Mouse (Mus musculus) embryo, embryonic 11 days (tissue): ENCODE measurements at regions not wholly inside any gene's neighbourhood (a gene's known extent, or its start where the extent isn't known, plus 50 kb on each side); places are given as distances from the start of the nearest gene placed in this dataset.

ENCODE experiments used
- DNase-seq: peaks from one replicate; pipeline ENCODE4 v3.0.0-alpha.2; 2015

DNA sequence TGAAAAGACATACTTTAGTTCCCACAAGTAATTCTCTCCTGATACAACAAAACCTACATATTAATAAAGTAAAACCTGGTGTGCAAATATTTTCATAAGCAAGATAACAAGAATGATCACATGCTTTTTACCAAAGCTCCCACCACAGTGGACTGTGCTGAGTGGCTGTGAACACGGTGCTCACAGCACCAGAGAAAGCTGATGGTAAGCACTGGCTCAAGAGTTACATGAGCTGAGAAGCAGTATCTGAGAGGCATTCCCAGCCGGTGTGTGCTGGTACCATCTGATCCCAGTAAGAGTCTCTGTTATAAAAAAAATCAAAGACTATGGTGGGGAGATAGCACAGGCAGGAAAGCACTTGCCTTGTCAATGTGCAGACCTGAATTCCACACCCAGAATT lies 443.5 kb upstream of the Nrp1 start:
- no peak for DNase-seq

- DNase-seq, result peak; percentile 11
Observed at GRCm38 (mm10) chr8:127915591-127916028, 442.8 kb upstream of the Nrp1 start.

- no peak for DNase-seq
Observed at GRCm38 (mm10) chr8:127921925-127922324, 436.5 kb upstream of the Nrp1 start.

DNA sequence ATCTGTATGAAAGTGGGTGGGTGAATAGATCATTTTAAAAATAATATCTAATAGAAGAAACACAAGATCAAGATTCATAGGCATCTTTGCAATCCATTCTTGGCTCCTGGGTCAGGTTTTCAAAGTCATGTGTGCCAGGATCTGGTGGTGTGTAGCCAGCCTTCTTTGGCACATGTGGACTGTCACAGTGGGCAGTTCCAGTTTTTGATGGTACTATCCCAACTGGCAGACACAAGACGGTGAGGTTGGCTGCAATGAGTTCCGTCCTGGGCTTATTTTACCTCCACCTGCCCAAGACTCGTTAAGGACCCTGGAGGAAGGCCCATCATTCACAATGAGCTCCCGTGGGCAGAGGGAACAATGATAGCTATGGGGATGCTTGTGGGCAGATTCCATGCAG lies 435.1 kb upstream of the Nrp1 start:
- DNase-seq, result no peak

DNA sequence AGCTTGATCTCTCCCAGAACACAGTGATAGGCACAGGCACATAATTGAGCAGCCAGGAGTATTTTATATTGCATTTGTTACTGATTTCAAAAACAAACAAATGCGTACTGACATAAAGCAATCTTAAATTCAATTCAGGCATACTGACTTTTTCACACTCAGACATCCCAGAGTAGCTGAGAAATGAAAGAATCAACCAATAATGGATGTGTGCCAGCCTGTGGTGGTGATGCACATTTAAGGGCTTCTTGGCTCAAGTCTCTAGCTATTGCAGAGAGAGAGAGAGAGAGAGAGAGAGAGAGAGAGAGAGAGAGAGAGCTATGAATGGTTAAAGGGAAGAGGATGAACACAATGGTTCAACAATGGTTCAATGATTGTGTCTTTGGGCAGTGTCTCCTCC lies 426.1 kb upstream of the Nrp1 start:
- no peak for DNase-seq

- DNase-seq, result no peak
Observed at GRCm38 (mm10) chr8:127936792-127937435, 421.5 kb upstream of the Nrp1 start.

GRCm38 (mm10) chr8:127939284-127939985 lies 419.0 kb upstream of the Nrp1 start:
- peak; percentile 70 for DNase-seq

GRCm38 (mm10) chr8:127939986-127940359 lies 418.4 kb upstream of the Nrp1 start:
- no peak for DNase-seq

DNA sequence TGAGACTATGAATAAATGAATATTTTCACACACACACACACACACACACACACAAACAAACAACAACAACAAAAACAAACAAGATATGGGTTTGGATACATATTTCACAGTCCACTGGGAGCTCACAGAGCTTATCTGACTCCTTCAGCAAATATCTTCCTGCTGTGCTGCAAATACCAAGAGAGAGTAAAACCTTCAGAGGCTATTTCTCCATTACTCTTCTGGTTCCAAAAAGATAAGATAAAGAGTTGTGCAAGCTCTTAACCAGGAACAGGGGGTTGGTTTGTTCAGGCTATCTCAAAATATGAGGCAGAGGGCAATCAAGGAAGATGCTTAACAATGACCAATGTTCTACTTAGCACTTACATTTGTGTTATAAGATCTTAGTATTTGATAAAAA lies 416.1 kb upstream of the Nrp1 start:
- no peak for DNase-seq

DNA sequence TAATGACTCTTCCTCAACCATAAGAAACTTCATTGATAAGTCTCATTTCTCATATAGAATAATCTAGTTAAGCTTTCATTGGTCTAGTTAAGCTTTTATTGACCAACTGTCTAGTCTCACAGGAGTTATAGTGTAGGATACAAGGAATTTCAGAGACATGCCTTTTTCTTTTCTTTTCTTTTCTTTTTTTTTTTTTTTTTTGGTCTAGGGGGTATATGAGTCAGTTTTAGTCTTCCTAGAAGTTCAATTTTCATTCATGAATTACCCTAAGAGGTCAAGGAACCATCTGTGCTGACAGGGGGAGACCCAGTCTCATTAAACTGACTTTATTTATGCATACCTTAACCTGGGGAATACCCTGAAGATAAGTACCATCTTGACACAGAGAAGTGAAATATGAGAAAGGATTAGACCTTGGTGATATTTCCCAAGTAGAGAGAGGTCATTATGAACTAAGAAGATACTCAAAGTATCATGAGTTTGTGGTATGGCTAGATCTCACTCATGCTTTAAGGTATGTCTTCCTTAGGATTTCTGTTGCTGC lies 413.4 kb upstream of the Nrp1 start:
- DNase-seq, result no peak

DNA sequence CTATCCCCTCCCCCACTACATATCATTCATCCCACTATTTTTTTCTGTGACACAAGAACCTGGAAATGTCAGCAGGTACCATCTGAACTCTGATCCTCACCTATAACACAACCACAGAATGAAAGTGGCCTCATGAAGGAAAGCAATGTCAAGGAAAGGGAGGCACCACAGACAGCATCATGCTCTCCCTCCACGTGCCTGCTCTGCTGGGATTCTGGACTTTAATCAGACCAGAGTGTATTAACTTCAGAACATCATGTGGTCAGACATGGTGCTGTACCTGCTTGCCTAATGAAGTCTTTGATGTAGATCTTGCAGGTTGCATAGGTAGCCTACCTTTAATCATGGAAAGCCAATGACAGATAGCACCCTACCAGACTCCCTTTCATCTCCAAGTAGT lies 400.8 kb upstream of the Nrp1 start:
- DNase-seq, result no peak

GRCm38 (mm10) chr8:127958351-127959044 lies 399.9 kb upstream of the Nrp1 start:
- no peak for DNase-seq

GRCm38 (mm10) chr8:127962862-127963261 lies 395.5 kb upstream of the Nrp1 start:
- no peak for DNase-seq

DNA sequence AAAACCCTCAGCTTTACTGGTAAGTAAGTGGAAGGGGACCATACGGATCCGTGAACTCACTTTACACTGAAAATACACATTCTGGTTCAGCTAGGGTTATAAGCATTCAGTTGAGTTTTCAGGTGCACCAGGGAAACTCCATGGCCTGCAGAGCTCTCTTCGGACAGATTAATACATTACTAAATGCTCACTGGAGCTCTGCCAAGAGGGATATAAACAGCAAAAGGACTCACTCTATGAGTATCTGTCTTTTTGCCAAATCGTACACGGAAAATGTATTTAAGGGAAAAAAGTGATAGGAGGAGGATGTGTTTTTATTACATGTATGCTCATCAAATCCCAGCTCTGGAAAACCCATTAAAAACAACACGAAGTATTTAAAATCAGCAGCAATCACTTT lies 394.8 kb upstream of the Nrp1 start:
- DNase-seq, result no peak

DNA sequence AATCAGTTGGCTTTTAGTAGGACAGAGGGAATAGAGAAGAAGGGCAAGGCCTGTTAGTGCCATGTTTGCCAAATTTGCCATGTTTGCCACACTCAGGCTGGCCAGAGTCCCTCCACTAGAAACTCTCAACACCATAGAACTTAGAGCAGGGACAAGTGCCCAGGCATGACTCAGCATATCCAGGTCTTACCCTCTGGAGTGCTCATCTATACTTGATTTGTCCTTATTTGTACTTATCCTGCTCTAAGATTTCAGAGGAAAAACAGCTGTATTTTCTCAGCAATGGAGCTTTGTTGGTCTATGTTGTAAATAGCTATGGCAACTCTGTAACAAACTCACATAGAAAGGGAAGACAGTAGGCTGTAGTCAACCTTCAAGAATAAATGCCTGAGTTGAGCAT lies 393.6 kb upstream of the Nrp1 start:
- no peak for DNase-seq

GRCm38 (mm10) chr8:127965341-127965740 lies 393.1 kb upstream of the Nrp1 start:
- DNase-seq, result no peak

DNA sequence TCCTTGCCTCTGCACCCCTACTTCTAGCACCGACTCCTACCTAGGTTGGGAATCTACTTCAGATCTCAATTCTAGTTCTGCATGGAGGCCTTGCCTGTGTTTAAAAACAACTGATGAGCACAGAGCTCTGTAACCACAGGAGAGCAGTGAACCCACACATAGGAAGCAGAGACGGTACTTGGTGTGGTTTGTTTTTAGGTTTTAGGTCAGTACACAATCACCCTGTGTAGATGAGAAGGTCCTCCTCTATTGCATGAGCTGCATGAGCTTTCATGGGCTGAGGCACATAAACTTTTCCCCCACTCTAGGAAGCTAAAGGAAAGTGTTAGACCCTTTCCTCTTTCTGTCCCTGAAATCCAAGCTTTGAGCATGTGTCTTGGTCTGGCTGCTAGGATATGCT lies 390.4 kb upstream of the Nrp1 start:
- DNase-seq, result no peak

GRCm38 (mm10) chr8:127973194-127973593 lies 385.2 kb upstream of the Nrp1 start:
- no peak for DNase-seq

DNA sequence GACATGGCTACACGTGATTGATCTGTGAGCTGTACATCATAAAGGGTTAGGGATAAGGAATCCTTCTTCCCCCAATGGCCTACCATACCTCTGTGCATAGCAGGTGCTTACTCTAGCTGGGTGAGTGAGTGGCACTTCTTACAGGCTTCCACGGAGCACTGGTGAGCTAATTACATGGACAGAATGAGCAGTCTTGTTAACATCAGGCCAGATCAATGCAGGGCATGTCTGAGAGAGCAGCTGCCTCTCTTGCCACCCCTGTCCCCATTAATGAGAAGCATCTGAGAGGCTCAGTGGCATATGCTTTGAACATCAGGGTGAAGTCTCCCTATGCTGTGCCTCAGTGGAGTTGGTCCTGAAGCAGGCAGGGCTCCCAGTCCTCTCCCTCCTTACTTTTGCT lies 380.7 kb upstream of the Nrp1 start:
- DNase-seq, result no peak

GRCm38 (mm10) chr8:127979180-127980030 lies 379.0 kb upstream of the Nrp1 start:
- no peak for DNase-seq

GRCm38 (mm10) chr8:127982165-127982564 lies 376.2 kb upstream of the Nrp1 start:
- DNase-seq, result no peak

DNA sequence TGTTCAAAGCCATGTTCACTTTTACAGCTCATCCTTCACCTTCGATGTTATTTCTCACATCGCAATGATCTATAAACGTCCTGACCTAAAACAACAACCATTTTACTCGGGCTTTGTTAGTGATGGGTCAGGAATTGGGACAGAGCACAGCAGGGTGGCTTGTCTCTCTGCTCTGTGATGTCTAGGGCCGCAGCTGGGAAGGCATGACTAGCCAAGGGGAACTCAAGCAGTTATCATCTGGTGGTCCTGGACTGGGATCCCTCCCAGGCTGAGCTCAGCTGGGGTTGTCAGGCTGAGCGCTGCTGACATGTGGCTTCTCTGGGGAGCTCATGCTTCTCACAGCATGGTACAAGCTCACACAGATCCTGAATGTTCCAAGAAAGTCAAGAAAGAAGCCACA lies 372.8 kb upstream of the Nrp1 start:
- no peak for DNase-seq

GRCm38 (mm10) chr8:127988887-127989286 lies 369.5 kb upstream of the Nrp1 start:
- DNase-seq, result no peak
